Mouse (Mus musculus): ENCODE results near the gene Gm9803.

- no peak for TF ChIP-seq POLR2A (IDR thresholded peaks at IDR 0.05; ENCODE audit: control insufficient read depth, low read depth, low read length)
- no peak for TF ChIP-seq CTCF (IDR thresholded peaks at IDR 0.05; ENCODE audit: control insufficient read depth, insufficient read depth, insufficient replicate concordance, low read depth, low read length)
Measured at GRCm38 (mm10) chr10:43482021-43482420, 41.9 kb upstream of the Gm9803 start.

Data from testis, adult 2 months (tissue).